Mouse (Mus musculus): ENCODE measurements around the gene Ugt1a1. TPM values are rescaled to one million over a fixed set of nuclear protein-coding genes. Genes with fewer than 3 reads are reported as not detected.

The Ugt1a1 gene
- polyA plus RNA-seq, 1 experiment = not detected

GRCm38 (mm10) chr1:88240579-88240978 lies 28.8 kb downstream of the Ugt1a1 start:
- Histone ChIP-seq H3K4me3 (ENCODE audit: insufficient read depth, low read length) (no peak overlapping the region), H3K27ac (ENCODE audit: insufficient read depth, low read length) (no peak overlapping the region), H3K4me1 (ENCODE audit: control insufficient read depth, insufficient read depth, low read length) (no peaks in the 10 kb centered on the region)
- TF ChIP-seq CTCF (IDR thresholded peaks at IDR 0.05; ENCODE audit: borderline replicate concordance, insufficient read depth, low read length) (no peak), POLR2A (IDR thresholded peaks at IDR 0.05; ENCODE audit: low read depth, low read length) (no peak)

DNA sequence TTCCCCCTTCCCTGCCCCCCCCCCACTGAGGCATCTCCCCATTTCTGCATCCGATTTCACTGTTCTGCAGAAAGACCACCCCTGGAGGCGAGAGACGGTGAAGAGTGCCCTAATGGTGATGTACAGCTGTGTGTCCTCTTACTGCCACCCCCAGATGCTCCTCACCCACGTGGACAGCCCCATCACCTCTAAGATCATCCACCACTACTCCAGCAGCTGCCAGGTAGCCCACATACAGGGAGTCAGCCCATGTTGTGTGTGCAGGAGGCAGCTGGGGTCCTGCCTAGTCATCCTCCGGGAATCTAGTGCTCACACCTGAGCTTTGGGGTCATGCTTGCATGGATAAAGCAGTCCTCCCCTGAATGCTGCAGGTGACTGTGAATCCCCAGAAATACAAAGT lies 32.1 kb downstream of the Ugt1a1 start:
- H3K4me1 ChIP-seq (ENCODE audit: control insufficient read depth, insufficient read depth, low read length) = no peaks in the 10 kb centered on the region
- TF ChIP-seq POLR2A (IDR thresholded peaks at IDR 0.05; ENCODE audit: low read depth, low read length) (no peak), CTCF (IDR thresholded peaks at IDR 0.05; ENCODE audit: borderline replicate concordance, insufficient read depth, low read length) (no peak)
- no peak overlapping the region for H3K4me3 ChIP-seq (ENCODE audit: insufficient read depth, low read length)
- no peak overlapping the region for H3K27ac ChIP-seq (ENCODE audit: insufficient read depth, low read length)

DNA sequence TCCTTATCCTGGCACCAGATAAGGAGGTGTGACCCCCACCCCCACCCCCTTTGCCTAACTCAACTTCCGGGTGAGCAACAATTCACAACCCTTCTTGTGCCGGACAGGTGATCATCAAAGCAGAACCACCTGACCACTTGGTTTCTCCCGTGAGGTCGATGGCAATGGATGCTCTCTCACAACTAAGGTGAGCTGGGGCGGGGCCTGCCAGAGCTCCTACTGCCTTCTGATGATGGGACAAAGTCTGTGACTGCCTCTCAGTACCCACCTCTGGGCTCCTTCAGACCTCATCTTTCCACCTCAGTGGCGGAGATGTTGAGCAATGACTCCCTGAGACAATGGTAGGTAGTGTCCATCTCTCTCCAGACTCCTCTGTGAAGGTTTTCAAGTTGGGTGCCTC lies 34.1 kb downstream of the Ugt1a1 start:
- TF ChIP-seq POLR2A (IDR thresholded peaks at IDR 0.05; ENCODE audit: low read depth, low read length) (no peak), CTCF (IDR thresholded peaks at IDR 0.05; ENCODE audit: borderline replicate concordance, insufficient read depth, low read length) (no peak)
- H3K4me3 ChIP-seq (ENCODE audit: insufficient read depth, low read length) = no peak overlapping the region
- no peak overlapping the region for H3K27ac ChIP-seq (ENCODE audit: insufficient read depth, low read length)
- no peaks in the 10 kb centered on the region for H3K4me1 ChIP-seq (ENCODE audit: control insufficient read depth, insufficient read depth, low read length)

DNA sequence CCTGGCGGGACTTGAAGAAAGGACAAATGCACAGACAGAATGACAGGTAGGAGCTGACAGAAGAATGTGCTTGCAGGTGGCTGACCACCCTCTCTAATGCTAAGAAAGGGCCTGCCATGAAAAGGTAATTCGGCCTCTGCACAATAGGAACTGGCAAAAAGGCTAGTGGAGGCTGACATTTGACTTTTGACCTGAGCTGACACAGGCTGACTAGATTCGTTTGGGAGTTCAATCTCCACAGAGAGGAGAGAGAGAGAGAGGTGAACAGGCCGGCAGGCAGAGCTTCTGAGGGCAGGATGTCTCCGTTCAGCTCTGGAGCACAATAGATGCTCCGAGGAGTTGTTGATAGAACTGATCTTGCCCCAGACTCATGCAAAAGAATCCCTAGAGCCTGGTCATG lies 34.6 kb downstream of the Ugt1a1 start:
- Histone ChIP-seq H3K4me3 (ENCODE audit: insufficient read depth, low read length) (no peak overlapping the region), H3K27ac (ENCODE audit: insufficient read depth, low read length) (no peak overlapping the region), H3K4me1 (ENCODE audit: control insufficient read depth, insufficient read depth, low read length) (no peaks in the 10 kb centered on the region)
- TF ChIP-seq CTCF (IDR thresholded peaks at IDR 0.05; ENCODE audit: borderline replicate concordance, insufficient read depth, low read length) = no peak
- no peak for TF ChIP-seq POLR2A (IDR thresholded peaks at IDR 0.05; ENCODE audit: low read depth, low read length)

GRCm38 (mm10) chr1:88247660-88248059 lies 35.9 kb downstream of the Ugt1a1 start:
- TF ChIP-seq CTCF (IDR thresholded peaks at IDR 0.05; ENCODE audit: borderline replicate concordance, insufficient read depth, low read length) = no peak
- TF ChIP-seq POLR2A (IDR thresholded peaks at IDR 0.05; ENCODE audit: low read depth, low read length) = no peak
- H3K4me1 ChIP-seq (ENCODE audit: control insufficient read depth, insufficient read depth, low read length) = no peaks in the 10 kb centered on the region

GRCm38 (mm10) chr1:88248658-88249057 lies 36.9 kb downstream of the Ugt1a1 start:
- H3K4me3 ChIP-seq (ENCODE audit: insufficient read depth, low read length) = no peak overlapping the region
- H3K27ac ChIP-seq (ENCODE audit: insufficient read depth, low read length) = no peak overlapping the region
- H3K4me1 ChIP-seq (ENCODE audit: control insufficient read depth, insufficient read depth, low read length) = no peaks in the 10 kb centered on the region
- TF ChIP-seq POLR2A (IDR thresholded peaks at IDR 0.05; ENCODE audit: low read depth, low read length) (no peak), CTCF (IDR thresholded peaks at IDR 0.05; ENCODE audit: borderline replicate concordance, insufficient read depth, low read length) (no peak)

More at GRCm38 (mm10) chr1:88247660-88248059, 35.9 kb downstream of the Ugt1a1 start:
- H3K27ac ChIP-seq (ENCODE audit: insufficient read depth, low read length) = no peak overlapping the region
- no peak overlapping the region for H3K4me3 ChIP-seq (ENCODE audit: insufficient read depth, low read length)

DNA sequence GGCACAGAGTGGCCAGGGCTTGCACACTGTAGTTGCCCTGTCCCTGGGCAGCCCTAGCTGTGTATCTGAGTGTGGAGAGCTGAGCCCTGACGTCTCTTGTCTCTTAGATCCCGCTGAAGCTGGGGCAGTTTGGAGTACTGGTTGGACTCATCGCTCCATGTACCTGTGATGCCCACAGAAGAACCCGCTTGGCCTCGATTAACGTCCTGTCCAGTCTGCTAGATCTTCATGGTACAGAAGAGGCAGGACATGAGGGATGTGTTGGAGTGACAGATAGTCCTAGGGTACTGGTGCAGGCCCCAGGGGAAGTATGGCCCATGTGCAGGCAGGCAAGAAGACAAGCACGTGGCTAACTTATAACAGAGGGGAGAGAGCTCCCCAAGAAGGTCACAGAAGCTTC lies 37.8 kb downstream of the Ugt1a1 start:
- TF ChIP-seq CTCF (IDR thresholded peaks at IDR 0.05; ENCODE audit: borderline replicate concordance, insufficient read depth, low read length) = no peak
- TF ChIP-seq POLR2A (IDR thresholded peaks at IDR 0.05; ENCODE audit: low read depth, low read length) = no peak
- Histone ChIP-seq H3K27ac (ENCODE audit: insufficient read depth, low read length) (no peak overlapping the region), H3K4me3 (ENCODE audit: insufficient read depth, low read length) (no peak overlapping the region), H3K4me1 (ENCODE audit: control insufficient read depth, insufficient read depth, low read length) (no peaks in the 10 kb centered on the region)

DNA sequence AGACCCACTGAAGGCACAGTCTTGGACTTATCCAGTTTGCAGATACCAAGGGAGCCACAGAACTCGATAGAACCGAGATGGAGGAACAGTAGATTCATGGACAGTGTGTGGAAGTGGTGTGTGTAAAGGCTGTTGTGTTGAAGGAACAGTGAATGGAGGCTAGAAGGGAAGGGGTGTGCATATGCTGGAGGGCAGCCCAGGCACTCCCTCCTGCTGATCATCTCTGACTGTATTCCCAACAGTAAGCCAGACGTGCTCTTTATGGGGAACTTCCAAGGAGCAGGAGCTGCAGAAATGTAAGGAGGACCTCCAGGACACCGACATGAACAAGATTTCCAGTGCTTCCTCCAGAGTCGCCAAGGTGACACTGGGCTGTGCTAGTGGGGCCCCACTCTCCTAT lies 38.3 kb downstream of the Ugt1a1 start:
- H3K27ac ChIP-seq (ENCODE audit: insufficient read depth, low read length) = no peak overlapping the region
- no peaks in the 10 kb centered on the region for H3K4me1 ChIP-seq (ENCODE audit: control insufficient read depth, insufficient read depth, low read length)
- H3K4me3 ChIP-seq (ENCODE audit: insufficient read depth, low read length) = no peak overlapping the region
- TF ChIP-seq CTCF (IDR thresholded peaks at IDR 0.05; ENCODE audit: borderline replicate concordance, insufficient read depth, low read length) (no peak), POLR2A (IDR thresholded peaks at IDR 0.05; ENCODE audit: low read depth, low read length) (no peak)

- H3K27ac ChIP-seq (ENCODE audit: insufficient read depth, low read length) = no peak overlapping the region
- no peak overlapping the region for H3K4me3 ChIP-seq (ENCODE audit: insufficient read depth, low read length)
- no peaks in the 10 kb centered on the region for H3K4me1 ChIP-seq (ENCODE audit: control insufficient read depth, insufficient read depth, low read length)
- no peak for TF ChIP-seq CTCF (IDR thresholded peaks at IDR 0.05; ENCODE audit: borderline replicate concordance, insufficient read depth, low read length)
Observed at GRCm38 (mm10) chr1:88253106-88253505, 41.3 kb downstream of the Ugt1a1 start.

GRCm38 (mm10) chr1:88253540-88253939 lies 41.8 kb downstream of the Ugt1a1 start:
- no peak for TF ChIP-seq POLR2A (IDR thresholded peaks at IDR 0.05; ENCODE audit: low read depth, low read length)
- no peaks in the 10 kb centered on the region for H3K4me1 ChIP-seq (ENCODE audit: control insufficient read depth, insufficient read depth, low read length)
- no peak overlapping the region for H3K4me3 ChIP-seq (ENCODE audit: insufficient read depth, low read length)
- H3K27ac ChIP-seq (ENCODE audit: insufficient read depth, low read length) = no peak overlapping the region

GRCm38 (mm10) chr1:88254793-88255465 lies 43.2 kb downstream of the Ugt1a1 start:
- Histone ChIP-seq H3K4me3 (ENCODE audit: insufficient read depth, low read length) (no peak overlapping the region), H3K27ac (ENCODE audit: insufficient read depth, low read length) (no peak overlapping the region), H3K4me1 (ENCODE audit: control insufficient read depth, insufficient read depth, low read length) (no peaks in the 10 kb centered on the region)
- TF ChIP-seq CTCF (IDR thresholded peaks at IDR 0.05; ENCODE audit: borderline replicate concordance, insufficient read depth, low read length) (no peak), POLR2A (IDR thresholded peaks at IDR 0.05; ENCODE audit: low read depth, low read length) (no peak)

Measured in embryonic fibroblast, embryonic 13.5 days (primary cell).